Mouse (Mus musculus) cerebellum, adult 11-12 months (tissue): ENCODE data around the gene Sowahc.

Source experiments
- DNase-seq: peaks from one replicate; pipeline ENCODE4 v3.0.0; 2022

Sowahc gene

DNA sequence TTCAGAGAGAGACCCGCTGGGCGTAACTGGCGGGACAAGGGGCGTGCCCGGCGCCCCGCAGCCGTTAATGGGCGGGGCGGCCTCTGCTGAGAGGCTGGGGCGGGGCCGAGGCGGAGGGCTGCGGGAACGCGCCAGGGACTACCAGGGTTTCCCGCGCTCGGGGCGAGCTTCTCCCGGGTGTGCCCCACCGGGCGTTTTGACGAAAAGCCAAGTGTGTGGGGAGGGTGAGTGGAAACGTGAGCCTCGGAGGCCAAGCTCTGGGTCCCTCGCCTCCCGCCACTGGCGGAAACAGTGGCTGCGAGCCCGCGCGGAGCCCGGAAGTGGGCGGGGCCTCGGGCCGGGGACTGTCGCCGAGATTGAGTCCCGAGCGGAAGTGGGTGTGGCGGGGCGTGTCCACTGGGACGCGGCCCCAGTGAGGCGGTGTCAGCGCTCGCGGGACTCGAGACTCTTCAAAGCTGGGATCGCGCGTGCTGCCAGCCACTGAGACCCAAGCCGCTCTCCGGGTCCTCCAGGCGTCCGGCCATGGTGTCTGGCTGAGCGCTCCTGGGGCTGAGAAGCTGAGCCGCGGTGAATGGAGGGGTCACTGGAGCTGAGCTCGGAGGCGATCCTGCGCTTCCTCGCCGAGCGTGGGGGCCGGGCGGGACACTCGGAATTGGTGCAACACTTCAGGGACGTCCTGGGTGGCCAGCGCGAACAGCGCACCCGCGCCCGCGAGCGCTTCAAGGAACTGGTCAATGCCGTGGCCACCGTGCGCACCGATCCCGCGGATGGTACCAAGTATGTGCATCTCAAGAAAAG, at the start of gene Sowahc, which contains the start of gene Sept10:
Gene Sowahc (plus strand): TSS at position 481 of the 798 bp plus-strand sequence.
Gene Sept10 (minus strand): TSS at position 375 of the 798 bp plus-strand sequence.
- peak; percentile 96 for DNase-seq

DNA sequence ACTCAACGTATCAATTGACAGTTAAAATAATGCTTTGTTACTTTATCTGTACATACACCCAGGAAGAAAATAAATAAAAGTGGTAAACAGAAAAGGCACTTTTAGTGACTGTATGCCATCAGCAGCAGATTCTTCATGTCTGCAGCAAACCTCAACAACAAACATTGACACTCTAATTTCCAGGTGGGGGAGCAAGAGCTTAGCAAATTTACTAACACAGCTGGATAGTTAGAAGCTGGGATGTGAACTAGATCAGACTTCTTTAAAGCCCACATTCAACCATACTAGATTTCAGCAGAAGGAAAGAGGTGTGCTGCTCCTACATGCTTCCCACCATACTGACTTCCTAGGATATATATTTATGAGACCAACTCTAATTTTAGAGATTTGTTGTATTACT, 49.2 kb upstream of the Sowahc start:
- DNase-seq: no peak

DNA sequence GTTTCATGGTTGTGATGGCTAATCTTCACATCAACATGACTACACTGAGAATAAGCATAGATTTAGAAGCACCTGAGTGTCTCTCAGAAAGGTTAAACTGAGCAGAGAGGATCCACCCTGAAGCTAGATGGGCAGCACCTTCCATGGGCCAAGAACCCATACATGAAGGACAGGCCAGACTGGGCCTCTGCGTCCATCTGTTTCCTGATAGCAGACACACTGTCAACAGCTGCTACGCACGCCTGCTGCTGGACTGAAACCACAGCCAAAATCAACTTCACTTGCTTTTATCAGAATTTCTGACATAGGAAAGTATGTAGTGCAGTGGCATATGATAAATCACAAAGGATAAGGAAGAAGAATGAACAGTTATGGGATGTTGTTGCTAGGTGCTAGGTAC, 42.1 kb upstream of the Sowahc start:
- DNase-seq: no peak

DNA sequence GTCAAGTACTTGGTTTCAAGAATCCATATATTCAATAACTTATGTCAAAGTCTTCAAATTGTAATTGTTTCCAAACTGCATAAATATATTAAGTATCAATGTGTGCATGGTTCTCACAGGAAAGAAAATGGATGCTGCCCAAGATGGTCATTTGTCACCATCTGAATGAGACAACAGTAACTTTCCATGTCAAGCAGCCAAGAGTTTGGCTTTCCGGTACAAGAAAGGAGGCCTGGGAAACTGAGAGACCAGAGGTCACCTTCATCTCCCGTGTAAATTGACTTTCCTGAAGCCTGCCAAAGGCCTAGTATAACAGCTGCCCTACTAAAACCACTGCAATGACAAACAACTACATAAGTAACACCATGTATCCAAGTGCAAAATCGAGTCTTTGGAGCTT, 39.4 kb upstream of the Sowahc start:
- DNase-seq: no peak

DNA sequence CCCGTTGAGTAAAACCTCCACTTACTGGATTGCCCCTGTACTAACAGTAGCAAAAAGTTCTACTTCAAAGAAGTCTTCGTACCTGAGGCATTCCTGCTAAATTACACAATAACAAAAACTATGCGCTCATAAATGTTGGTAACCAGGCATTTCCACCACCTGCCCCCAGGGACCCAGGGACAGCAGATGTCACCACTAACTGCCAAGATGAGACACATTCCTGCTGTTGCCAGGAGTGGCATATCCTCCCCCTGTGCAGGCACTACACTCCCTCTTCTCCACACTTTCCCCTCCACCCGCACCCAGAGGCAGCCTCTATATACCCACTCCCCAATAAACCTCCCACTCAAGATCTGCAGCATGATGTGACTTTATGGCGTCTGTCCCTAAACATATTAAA, 26.9 kb upstream of the Sowahc start:
- DNase-seq: no peak

DNA sequence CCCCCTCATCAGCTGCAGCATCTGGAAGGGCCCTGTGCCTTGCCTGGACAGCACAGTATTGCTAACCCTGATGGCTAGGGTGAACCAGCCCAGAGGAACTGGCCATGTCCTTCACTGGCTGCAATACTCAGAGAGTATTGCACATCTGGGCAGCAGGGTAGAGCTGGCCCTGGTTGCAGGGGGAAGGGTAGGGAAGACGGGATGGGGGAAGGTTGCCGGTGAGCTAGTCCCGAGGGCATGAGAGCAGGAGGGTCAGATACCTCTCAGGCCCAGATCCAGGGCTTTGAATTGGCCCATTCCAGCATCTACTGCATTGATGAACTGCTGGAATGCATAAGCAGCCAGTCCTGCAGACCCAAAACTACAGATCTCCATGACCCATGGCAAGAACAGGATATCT, 25.0 kb upstream of the Sowahc start:
- DNase-seq: no peak

DNA sequence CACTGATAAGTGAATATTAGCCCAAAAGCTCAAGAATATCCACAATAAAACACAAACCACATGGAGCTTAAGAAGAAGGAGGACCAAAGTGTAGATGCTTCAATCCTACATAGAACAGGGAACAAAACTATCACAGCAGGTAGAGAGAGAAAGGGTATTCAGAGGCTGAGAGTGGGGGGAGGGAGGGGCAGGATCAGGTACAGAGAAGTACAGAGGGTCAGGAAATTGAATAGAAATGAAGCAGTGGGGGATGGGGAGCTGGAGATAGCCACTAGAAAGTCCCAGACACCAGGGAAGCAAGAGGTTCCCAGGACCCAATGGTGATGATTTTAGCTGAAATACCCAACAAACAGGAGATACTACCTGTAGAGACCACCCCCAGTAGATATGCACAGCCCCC, 21.7 kb upstream of the Sowahc start:
- no peak for DNase-seq

DNA sequence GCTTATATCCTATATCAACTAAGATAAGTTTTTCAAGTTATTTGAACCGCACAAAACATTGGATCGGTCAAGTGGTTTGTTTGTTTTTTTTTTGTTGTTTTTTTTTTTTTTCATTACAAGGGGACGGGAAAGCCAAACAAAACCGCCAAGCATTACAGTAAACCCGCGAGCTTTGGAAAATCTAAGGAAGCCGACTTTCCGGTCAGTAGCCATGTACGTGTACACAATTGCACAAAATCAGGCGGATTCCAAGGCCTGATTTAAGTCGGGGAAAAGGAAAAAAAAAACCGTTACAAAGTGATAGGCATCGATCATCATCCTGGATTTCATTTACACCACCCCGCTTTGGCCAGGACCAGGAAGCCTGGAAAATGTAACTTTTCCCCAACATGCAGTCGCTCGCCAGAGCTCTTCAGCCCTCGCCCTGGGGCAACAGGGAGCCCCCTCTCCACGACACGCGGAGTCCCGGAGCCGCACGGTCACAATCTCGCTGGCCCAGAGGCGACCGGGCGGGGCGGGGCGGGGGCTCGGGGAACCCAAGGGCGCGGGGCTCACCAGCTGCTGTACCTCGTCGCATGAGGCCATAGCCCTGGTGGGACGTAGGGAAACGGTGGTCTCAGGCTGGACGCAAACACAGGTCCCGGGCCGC, 805 bp upstream of the Sowahc start:
- DNase-seq: no peak

DNA sequence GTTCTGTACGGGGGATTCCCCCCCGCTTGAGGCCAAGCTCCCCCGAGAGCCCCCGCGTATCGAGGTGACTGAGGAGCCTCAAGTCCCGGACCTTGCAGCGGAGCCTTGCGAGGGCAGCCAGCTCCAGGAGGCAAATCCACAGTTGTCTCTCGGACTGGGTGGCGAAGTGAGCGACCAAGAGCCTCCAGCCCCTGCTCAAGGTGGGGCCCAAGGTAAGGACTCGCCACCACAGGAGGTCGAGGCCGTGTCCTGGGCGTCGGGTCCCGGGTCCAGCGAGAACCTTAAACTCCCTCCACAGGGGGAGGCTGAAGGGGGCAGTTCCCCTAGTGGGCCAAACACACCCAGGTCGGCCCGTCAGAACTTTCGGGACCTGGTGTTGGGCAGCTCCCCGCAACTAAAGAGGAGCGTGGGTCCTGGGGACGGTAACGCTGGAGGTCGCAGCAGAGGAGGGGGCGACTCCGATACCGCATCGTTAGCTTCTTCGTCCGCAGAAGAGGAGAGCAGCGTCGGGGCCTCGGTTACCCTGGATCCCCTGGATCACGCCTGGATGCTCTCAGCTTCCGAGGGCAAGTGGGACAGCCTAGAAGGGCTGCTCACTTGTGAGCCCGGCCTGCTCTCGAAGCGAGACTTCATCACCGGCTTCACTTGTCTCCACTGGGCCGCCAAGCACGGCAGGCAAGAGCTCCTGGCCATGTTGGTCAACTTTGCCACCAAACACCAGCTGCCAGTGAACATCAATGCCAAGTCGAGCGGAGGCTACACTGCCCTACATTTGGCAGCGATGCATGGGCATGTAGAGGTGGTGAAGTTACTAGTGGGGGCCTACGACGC, 733 bp downstream of the Sowahc start:
- peak; percentile 56 for DNase-seq

DNA sequence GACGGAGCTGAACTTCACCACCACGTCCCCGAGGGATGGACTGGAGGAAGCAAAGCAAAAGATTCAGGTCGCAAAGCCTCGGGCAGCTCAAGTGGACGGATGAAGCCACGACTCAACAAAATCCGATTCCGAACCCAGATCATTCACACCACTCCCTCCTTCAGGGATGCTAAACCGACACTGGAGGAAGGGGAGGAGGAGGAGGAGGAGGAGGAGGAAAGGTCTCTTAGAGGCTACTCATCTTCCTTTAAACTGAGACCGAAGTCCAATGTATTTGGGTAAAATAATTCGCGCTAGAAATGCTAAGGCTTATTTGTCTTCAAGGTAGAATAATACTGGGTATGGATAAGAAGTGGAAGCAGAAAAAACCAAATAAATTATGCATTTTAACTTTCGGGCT, 1.5 kb downstream of the Sowahc start:
- DNase-seq: no peak

DNA sequence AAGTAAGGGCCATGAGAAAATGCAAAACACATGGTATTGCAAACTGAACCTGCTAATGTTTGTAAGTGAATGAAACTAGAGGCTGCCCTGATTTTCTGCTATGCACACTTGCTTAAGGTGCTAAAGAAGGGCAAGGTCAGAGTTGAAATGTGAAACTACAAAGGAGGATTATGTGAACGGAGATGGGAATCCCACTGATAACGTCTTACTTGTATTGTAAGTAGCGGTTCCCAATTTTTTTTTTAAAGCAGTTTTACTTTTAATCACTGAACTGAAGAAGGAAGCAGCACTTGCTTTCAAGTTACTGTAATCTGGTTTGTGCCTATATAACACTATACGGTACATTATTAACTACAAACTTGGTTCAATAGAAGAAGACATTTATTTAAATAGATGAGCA, 2.1 kb downstream of the Sowahc start:
- DNase-seq: no peak

DNA sequence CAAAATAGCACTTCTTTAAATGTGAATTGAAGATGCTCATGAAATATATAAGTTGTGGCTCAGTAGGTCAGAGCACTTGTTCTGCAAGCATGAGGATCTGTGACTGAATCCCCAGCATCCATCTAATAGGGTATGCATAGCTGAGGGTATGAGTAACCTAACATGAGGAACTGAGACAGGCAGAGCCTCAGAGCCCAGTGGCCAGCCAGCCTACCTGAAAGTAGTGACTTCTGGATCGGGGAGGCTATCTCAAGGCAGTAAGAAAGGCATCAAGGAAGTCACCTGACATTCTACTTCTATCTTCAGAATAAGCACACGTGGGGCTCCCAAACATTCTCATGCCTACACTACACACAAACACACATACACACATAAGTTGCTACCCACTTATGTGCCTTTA, 3.4 kb downstream of the Sowahc start:
- no peak for DNase-seq

DNA sequence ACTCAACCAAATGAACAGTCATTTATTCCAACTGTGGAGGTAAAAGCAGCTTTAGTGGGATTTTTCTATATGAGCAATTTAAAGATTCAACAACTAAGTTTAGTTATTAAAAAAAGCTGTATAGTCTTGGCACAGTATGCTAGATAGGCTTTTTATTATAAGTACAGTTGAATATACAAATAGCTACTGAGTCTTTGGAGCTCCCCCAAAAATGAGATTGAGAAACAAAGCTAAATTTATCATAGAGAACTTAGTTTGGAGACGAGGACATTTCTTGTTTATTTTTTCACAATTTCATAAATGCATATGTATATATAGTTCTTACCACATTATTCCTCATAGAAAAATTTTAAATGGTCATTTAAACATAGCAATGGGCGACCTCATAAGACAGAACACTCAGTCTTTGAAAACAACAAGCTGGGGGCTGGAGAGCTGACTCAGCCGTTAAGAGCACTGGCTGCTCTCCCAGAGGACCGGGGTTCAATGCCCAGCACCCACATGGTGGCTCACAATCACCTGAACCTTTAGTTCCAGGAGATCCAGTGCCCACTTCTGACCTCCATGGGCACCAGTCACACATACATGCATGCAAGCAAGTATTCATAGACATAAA, 7.6 kb downstream of the Sowahc start:
- no peak for DNase-seq

DNA sequence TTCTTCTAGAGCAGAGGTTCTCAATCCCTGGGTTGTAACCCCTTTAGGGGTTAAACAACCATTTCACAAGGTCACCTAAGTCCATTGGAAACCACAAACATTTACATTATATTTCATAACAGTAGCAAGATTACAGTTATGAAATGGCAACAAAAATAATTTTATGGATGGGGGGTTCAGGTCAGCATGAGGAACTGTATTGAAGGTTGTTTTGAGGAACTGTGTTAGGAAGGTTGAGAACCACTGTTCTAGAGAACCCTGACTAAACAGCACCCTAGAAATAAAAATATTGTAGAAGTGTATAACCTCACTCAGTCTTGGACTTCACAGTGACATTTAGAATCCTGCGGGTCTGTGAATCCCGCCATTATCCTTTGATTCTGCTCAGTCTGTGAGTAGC, 13.5 kb downstream of the Sowahc start:
- no peak for DNase-seq

DNA sequence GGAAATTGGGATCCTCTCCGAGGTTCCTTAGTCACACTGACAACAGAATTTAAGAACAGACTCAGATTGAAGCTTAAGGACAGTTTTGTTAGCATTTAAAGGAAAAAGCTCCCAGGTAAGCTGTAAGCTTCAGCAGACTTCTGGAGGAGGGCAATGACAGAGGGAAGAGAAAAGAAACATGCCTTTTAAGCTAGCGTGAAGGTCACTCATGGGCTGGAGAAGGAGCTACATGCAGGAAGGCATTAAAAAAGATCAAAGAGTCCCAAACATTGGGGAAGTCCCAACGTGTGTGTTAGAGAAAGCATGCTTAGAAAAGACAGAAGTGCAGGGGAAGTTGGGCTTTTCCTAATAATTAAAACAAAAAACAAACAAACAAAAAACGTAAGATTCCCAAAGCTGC, 14.1 kb downstream of the Sowahc start:
- no peak for DNase-seq

DNA sequence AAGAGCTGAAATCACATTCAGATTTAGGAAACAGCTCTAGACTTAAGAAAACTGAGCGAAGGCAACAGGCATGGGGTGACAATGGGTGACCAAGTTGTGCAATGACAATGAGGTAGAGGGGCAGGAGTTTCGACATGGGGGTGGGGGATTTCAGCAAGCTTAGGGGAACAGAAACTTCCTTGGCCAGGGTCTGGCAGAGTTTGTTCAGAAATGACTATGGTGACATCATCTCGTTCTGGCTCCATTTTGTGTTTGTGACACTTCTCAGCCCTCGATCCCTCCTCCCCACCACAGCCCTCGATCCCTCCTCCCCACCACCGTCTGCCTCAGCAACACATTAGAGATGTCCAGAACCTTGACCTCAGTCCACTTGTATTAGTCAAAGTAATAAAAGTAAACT, 14.7 kb downstream of the Sowahc start:
- no peak for DNase-seq

DNA sequence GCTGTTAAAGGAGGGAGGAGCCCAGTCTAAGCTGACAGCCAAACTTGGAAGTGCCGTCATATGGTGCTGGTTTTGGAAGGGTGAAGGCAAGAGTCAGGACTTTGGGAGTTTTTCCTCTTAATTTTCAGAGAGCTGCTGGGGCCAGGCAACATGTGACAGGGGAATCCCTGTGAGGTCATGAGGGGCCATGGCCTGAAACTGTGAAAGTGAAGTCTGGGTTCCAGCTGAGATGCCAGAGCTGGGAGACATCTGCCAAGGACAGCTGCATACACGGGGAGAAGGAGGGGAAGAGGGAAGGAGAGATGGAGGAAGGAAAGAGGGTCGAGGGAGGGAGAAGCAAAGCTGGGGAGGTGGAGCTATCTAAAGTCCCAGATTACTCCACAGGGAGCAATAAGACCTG, 16.0 kb downstream of the Sowahc start:
- DNase-seq: no peak

DNA sequence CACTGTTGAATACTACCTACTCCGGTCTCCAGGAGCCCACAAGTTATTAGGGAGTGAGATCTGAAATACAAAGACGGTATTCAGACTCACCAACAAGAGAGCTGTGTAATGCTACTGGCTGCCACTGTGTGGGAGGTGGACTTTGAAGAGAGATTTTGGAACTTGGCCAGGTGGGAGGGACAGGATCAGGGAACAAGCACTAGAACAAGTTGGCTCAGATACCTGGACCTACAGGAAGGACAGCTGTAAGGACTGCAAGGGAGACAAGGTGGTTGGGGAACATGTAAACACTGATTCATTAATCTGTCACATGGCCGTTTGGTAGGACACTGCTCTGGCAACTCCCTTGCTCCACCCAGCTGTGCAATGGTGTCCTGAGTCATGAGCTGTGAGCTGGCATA, 19.4 kb downstream of the Sowahc start:
- DNase-seq: no peak

DNA sequence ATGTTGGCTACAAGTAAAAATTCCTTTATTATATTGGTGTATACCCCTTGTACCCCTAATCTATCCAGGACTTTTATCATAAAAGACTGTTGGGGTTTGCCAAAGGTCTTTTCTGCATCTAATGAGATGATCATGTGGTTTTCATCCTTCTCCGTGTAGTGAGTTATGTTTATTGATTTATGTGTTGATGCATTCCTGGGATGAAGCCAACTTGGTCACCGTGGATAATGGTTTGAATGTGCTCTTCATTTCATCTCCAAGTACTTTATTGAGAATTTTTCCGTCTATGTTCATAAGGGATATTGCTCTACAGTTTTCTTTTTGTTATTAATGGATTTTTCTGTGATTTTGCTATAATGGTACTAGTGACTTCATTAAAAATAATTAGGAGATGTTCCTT, 27.8 kb downstream of the Sowahc start:
- no peak for DNase-seq

DNA sequence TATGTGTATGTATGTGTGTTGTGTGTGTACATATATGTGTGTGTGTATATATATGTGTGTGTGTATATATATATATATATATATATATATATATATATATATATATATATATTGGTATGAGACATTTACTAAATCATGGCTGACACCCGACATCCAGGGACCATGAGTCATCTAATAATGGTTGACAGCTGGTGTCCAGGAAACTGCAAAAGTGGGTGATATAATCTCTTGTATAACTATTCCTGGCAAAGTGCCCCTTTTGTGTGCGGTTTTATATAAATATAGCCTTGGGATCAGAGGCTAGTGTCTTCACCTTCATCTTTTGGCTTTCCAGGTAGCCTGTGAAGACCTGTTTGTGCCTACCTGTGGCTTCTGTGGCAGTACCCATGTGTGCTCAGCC, 28.9 kb downstream of the Sowahc start:
- DNase-seq: no peak

DNA sequence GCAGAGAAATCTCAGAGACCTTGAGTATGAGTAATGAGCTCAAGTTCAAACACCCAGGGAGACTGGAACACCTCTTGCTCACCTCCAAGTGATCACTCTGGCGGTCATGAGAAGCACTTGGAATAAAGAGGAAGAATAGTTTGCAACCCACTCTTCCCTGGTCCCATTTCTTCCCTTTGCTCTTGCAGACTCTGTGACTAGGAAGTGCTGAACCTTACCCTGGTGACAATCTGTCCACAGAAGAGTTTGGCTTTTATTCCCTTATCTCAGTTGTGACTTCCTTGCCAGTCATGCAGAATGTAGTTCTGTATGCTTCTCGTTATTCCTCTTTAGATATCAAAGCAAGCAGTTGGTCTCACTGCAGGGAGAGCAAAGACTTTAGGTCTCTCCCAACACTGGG, 30.2 kb downstream of the Sowahc start:
- DNase-seq: no peak

DNA sequence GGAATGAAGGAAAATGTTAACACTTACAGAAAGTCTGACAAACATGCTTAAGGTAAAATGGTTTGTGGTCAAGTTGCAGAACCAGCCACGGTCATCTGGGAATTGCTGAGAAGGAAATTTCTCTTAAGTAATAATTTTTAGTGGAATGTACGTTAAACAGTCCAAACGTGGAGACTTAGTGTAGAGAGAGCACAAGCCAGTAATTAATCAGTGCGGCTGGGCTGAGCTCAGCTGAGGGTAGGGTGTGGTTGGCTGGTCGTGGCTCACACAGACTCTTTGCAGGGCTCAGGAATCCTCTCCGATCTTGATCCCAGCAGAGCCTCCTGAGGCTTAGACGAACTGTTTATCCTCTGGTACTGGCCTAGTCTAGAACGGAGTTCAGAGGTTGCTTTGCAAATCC, 30.6 kb downstream of the Sowahc start:
- DNase-seq: no peak

DNA sequence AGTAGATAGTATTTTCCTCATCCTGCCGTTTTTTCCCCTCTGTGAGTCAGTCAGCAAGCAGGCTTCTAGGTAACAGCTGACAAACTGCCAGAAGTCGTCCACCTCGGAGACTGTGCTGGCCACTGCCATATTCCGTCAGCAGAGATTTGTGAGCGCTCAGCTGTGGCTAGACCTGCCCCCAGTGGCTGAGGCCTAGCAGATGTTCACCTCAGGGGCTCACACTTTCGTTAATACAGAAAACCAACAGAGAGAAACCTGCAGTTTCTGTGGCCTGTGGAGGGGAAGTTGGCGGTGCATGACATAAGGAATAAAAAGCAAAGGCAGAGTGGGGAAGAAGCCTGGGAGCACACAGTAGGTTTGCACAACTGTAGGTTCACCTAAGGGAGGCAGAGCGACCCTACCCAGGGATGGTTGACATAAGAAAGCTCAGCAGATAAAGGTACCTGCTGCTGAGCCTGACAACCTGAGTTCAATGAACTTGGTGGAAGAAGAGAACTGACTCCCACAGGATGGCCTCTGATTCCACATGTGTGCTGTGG, 31.9 kb downstream of the Sowahc start:
- no peak for DNase-seq
